Mouse (Mus musculus) left cerebral cortex, postnatal 14 days (tissue): ENCODE measurements at regions not wholly inside any gene's neighbourhood (a gene's known extent, or its start where the extent isn't known, plus 50 kb on each side); places are given as distances from the start of the nearest gene placed in this dataset.

Experiments used
- DNase-seq, 2 experiments: peaks; one replicate each; pipeline ENCODE4 v3.0.0; 2021 to 2022; ENCODE audit warnings: low spot score in 2 of 2, mixed read lengths in 1 of 2
- intact Hi-C: fragments of 180-260 bp; cut with DNase I; formaldehyde crosslinking; loops from one replicate; pipeline ENCODE4 v1.15.1; 2025

DNA sequence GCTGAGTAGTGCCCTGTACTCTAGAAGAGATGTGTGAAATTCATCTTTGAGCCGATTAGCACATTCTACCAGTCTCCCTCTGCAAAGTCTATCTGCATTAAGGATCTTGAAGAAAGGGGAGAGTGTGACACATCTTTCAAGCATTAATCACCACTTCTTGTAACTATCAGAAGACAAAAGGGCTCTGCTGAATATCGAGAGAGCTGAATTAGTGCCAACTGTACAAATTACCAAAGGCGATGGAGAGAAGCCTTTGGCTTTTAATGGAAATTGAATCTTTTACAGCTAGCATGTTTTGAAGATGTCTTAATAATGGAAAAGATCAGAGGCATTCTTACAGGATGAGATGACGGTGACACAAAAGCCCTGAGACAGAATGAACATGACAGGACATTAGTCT is 97.2 kb upstream of the Pam start:
- intact Hi-C loops, result loop anchor here (5.0 kb wide), 1 partner anchor 85 kb away; no protein-coding TSS in a partner anchor

DNA sequence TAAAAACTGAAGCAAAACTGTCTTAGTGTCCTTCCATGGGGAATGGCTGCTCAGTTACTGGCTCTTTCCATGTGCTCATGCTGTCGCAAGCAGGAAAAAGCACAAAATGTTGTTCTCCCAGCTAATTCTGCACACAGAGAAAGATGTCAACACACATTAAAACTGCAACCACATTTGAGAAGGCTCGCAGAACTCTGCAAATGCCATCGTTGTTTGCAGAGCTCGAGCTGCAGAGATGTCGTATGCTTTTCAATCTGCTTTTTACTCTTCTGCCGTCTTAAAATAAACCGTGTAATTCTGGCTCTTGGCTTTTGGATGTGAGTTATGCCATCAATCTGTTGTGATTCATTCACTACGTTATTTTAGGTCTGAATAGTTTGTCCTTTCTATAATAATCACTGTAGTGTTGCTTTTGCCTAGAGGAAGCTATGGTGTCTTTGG is 96.6 kb upstream of the Pam start:
- peak; percentile 67 to 86 for DNase-seq
- intact Hi-C loops, result loop anchor here (5.0 kb wide), 1 partner anchor 85 kb away; no protein-coding TSS in a partner anchor

More for the DNA sequence above, 97.2 kb upstream of the Pam start:
- no peak for DNase-seq

- no peak for DNase-seq
- intact Hi-C loops, result loop anchor here (5.0 kb wide), 1 partner anchor 86 kb away; no protein-coding TSS in a partner anchor
These were observed 95.9 kb upstream of the Pam start for GRCm38 (mm10) chr1:98191331-98191730.

GRCm38 (mm10) chr1:98190741-98191140 is 95.3 kb upstream of the Pam start:
- DNase-seq, result peak in 1 of 2 experiments; percentile 41
- intact Hi-C loops, result loop anchor here (5.0 kb wide), 1 partner anchor 87 kb away; no protein-coding TSS in a partner anchor

DNA sequence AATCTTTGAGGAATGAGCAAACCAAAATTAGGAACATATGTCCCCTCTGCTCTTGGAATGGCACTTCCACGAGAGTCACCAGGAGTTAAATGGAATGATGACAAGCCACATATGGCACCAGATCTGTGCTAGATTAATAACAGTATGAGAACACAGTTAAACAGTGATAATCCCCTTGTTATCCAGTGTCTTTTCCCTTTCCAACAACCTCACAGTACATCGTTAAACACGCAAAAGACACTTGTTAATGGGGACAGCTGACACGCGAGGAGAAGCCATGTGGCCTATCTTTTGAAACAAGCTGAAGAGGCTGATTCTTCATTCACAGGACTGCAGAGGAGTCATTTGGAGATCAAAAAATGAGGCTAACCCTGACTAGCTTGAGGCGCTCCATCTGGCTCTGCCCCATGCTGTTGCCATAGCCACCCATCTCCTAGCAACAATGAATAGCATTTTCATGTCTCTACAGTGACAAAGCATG is 94.6 kb upstream of the Pam start:
- peak; percentile 75 to 77 for DNase-seq
- intact Hi-C loops, result loop anchor here (5.0 kb wide), 1 partner anchor 87 kb away; no protein-coding TSS in a partner anchor

DNA sequence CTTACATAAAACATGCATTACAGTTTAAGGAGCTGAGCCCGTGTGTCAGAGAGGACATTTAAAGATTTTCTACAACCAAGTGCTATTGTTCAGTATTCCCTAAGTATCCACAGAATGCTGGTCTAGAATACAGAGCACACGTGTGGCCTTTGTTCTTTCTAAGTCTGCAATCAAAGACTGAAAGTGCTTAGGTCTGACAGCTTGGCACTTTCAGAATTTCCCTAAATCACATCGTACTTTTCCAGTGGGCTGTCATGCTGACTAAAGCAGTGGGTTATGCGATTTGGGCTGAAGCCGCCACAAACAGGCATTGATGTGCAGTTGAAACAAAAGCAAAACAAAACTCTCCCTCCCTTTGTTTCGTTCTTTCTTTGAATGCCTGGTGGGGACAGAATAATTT is 84.9 kb upstream of the Pam start:
- intact Hi-C loops, result no loop called here
- no peak for DNase-seq

DNA sequence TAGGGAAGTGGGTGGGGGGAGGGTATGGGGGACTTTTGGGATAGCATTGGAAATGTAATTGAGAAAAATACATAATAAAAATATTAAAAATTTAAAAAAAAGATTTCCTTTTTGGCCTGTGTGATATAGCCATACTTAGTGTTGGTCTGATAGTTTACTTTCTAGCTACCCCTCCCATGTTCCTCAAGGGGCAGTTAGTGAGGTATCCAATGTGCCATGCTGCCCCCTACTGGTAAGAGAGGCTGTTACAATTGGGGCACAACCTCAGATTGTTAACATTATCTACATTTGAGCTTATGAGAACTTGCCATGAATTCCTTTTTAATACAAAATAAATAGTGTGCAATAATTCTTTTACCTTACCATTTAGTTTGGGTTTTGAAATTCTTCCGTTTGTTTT is 83.6 kb upstream of the Pam start:
- intact Hi-C loops, result loop anchor here (10.0 kb wide), 1 partner anchor 354 kb away; no protein-coding TSS in a partner anchor
- DNase-seq, result peak in 1 of 2 experiments; percentile 56

- intact Hi-C loops, result loop anchor here (10.0 kb wide), 1 partner anchor 350 kb away; no protein-coding TSS in a partner anchor
- DNase-seq, result no peak
These were observed 79.3 kb upstream of the Pam start for GRCm38 (mm10) chr1:98174811-98175132.

GRCm38 (mm10) chr1:98173907-98174810 is 78.7 kb upstream of the Pam start:
- no peak for DNase-seq
- intact Hi-C loops, result loop anchor here (10.0 kb wide), 1 partner anchor 349 kb away; no protein-coding TSS in a partner anchor

GRCm38 (mm10) chr1:98173431-98173830 is 78.0 kb upstream of the Pam start:
- intact Hi-C loops, result loop anchor here (10.0 kb wide), 1 partner anchor 349 kb away; no protein-coding TSS in a partner anchor
- DNase-seq, result no peak

- no peak for DNase-seq
- intact Hi-C loops, result loop anchor here (10.0 kb wide), 1 partner anchor 346 kb away; no protein-coding TSS in a partner anchor
These were observed 75.8 kb upstream of the Pam start for GRCm38 (mm10) chr1:98171291-98171690.

DNA sequence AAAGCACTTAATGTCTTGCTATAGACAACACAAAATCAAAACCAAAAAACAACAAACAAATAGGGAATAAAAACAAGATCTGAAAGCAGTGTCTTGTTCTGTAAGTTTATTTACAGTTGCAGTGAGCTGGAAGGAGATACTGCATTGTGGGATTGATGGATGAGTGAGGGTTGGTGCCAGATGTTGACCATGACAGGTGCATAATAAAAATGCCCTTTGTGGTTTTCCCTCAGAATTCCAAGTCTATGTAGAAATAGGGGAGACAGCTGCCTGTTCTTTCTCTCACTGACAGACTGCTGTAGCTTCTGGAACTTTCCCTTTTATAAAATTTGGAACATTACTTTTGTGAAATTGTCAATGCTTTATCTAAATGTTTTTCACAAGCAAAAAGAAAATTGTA is 73.9 kb upstream of the Pam start:
- intact Hi-C loops, result no loop called here
- DNase-seq, result no peak

- DNase-seq, result no peak
- intact Hi-C loops, result no loop called here
These were observed 72.4 kb upstream of the Pam start for GRCm38 (mm10) chr1:98167800-98168199.

GRCm38 (mm10) chr1:98162639-98162927 is 67.1 kb upstream of the Pam start:
- intact Hi-C loops, result no loop called here
- no peak for DNase-seq

- intact Hi-C loops, result no loop called here
- DNase-seq, result peak in 1 of 2 experiments; percentile 23
These were observed 66.6 kb upstream of the Pam start for GRCm38 (mm10) chr1:98161882-98162638.

DNA sequence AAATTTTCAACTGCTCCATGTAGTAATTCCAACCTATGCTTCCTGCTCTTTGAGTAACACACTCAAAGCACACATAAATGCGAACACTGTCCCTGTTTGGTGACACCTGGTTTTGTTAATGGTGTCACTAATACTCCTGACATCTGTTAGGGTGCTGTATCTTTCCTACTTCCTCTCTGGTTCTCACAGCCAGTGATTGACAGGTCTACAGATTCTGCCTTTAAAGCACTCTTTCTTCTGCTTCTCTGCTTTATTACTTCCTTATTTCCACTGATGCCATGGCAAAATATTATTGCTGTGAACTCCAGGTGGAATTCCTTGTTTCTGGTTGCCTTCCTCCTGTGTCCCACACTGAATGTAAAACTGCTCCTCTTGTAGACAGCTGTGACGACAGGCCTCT is 63.5 kb upstream of the Pam start:
- intact Hi-C loops, result no loop called here
- no peak for DNase-seq

GRCm38 (mm10) chr1:98147361-98147760 is 51.9 kb upstream of the Pam start:
- intact Hi-C loops, result no loop called here
- no peak for DNase-seq
